ENCODE assay signal across 8 mouse cellular contexts in the genomic region with DNA sequence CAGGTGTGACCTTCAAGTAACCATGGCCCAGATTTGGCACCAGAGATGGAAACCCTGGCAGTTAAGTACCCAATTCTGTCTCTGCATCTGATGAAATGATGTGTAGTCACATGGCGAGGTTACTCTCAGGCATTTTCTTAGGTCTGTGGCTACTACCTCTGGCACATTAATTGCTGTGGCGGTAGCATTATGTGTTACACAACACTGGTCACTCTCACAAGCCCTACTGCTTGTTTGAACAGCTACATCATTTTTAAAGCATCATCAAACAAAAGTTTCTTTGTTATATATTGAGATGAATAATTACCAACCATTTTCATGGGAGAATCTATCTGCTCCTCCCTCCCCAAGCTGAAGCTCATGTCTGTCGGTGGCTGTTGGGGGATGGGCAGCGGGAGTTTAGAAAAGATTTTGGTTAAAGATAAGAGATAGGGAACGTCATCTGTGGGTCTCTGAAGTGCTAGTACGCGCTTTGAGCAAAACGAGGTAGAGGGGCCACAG. TPM values are rescaled to one million over a fixed set of nuclear protein-coding genes. Genes with fewer than 3 reads are reported as not detected.
A peak's percentile ranks its signal among the peaks of the same experiment; 100 is the strongest.
DNase-seq lines count a peak whose midpoint lies in the region; ATAC-seq and TF ChIP-seq lines count a peak whose summit lies in the region.

No protein-coding gene starts in this region.

- TF ChIP-seq POLR2A in cerebellum, adult 2 months (IDR thresholded peaks at IDR 0.05; ENCODE audit: borderline replicate concordance, insufficient read depth, low read length), result no peak
- no peak for TF ChIP-seq POLR2A in liver, adult 2 months (IDR thresholded peaks at IDR 0.05; ENCODE audit: extremely low read depth, insufficient read depth, low read length)

- H3K36me3 ChIP-seq in megakaryocyte, embryonic 14.5 days (replicated peaks; ENCODE audit: low read length), result peaks cover 6% of the 10 kb centered on the region
- no peaks in the 10 kb centered on the region for H3K36me3 ChIP-seq in liver, adult 2 months (ENCODE audit: control insufficient read depth, insufficient read depth, low read length)
- no peaks in the 10 kb centered on the region for H3K36me3 ChIP-seq in neural tube, embryonic 11.5 days (ENCODE audit: control insufficient read depth, insufficient read depth, low read length)

- peaks cover 49% of the 10 kb centered on the region for H3K4me1 ChIP-seq in megakaryocyte, embryonic 14.5 days
- peaks cover 14% of the 10 kb centered on the region for H3K4me1 ChIP-seq in cerebellum, adult 2 months (ENCODE audit: control insufficient read depth, insufficient read depth, low read length)
- H3K4me1 ChIP-seq in liver, adult 2 months (ENCODE audit: control insufficient read depth, insufficient read depth, low read length), result peaks cover 14% of the 10 kb centered on the region
- peaks cover 16% of the 10 kb centered on the region; the same call in 1 of the 2 replicates for H3K4me1 ChIP-seq in neural tube, embryonic 11.5 days (ENCODE audit: control insufficient read depth, insufficient read depth, low read length)

- no peak overlapping the region for H3K27ac ChIP-seq in cerebellum, adult 2 months (ENCODE audit: insufficient read depth, low read length)
- H3K27ac ChIP-seq in liver, adult 2 months (replicated peaks; ENCODE audit: insufficient read depth, low read depth, low read length), result no peak overlapping the region
- H3K27ac ChIP-seq in neural tube, embryonic 11.5 days (ENCODE audit: low read depth, low read length), result no peak overlapping the region

- no peaks in the 10 kb centered on the region for H3K27me3 ChIP-seq in megakaryocyte, embryonic 14.5 days (replicated peaks)
- no peaks in the 10 kb centered on the region for H3K27me3 ChIP-seq in cerebellum, adult 2 months (ENCODE audit: control insufficient read depth, insufficient read depth, low read length)
- H3K27me3 ChIP-seq in liver, adult 2 months (ENCODE audit: control insufficient read depth, insufficient read depth, low read length), result no peaks in the 10 kb centered on the region
- H3K27me3 ChIP-seq in neural tube, embryonic 11.5 days (ENCODE audit: control insufficient read depth, insufficient read depth, low read length), result no peaks in the 10 kb centered on the region

- 0 out of 2 replicates have a peak, but pooled peaks cover 3% of the 10 kb centered on the region for H3K79me2 ChIP-seq in liver, adult 2 months (ENCODE audit: control insufficient read depth, insufficient read depth, low read length)

- H3K4me2 ChIP-seq in neural tube, embryonic 11.5 days (ENCODE audit: low read depth), result peak overlapping the region; percentile 76

- TF ChIP-seq CTCF in cerebellum, adult 2 months (IDR thresholded peaks at IDR 0.05; ENCODE audit: borderline replicate concordance, insufficient read depth, low read depth, low read length), result no peak
- no peak for TF ChIP-seq CTCF in liver, adult 2 months (IDR thresholded peaks at IDR 0.05; ENCODE audit: low read depth, low read length)

- DNase-seq in cerebellum, adult 2 months, result peak; percentile 33 to 38
- DNase-seq in frontal cortex, postnatal 36 days (ENCODE audit: low spot score in 2 of 2), result peak; percentile 27 to 33
- peak; percentile 18 for DNase-seq in kidney, adult 9 months
- peak; percentile 44 for DNase-seq in liver, adult 2 months (ENCODE audit: extremely low read depth, low read depth, low spot score)
- DNase-seq in neural tube, embryonic 11.5 days (ENCODE audit: low spot score), result peak; percentile 17
- no peak for DNase-seq in ovary, adult 18-20 months (ENCODE audit: low spot score)

- H3K9ac ChIP-seq in liver, adult 2 months (ENCODE audit: low read depth, low read length), result no peak overlapping the region
- H3K9ac ChIP-seq in neural tube, embryonic 11.5 days (ENCODE audit: low read length), result peak overlapping the region; percentile 66

- WGBS in cerebellum, adult 2 months, result 8% methylated on average over 8 of the region's 8 CpGs
- WGBS in liver, adult 2 months, result 7% methylated on average over 8 of the region's 8 CpGs
- 18% methylated on average over 8 of the region's 8 CpGs for WGBS in neural tube, embryonic 11.5 days

- H3K4me3 ChIP-seq in megakaryocyte, embryonic 14.5 days (replicated peaks), result peak overlapping the region; percentile 98
- H3K4me3 ChIP-seq in cerebellum, adult 2 months (replicated peaks; ENCODE audit: insufficient read depth, low read depth, low read length), result peak overlapping the region; percentile 92
- H3K4me3 ChIP-seq in liver, adult 2 months (ENCODE audit: insufficient read depth, low read depth, low read length), result no peak overlapping the region
- H3K4me3 ChIP-seq in neural tube, embryonic 11.5 days (ENCODE audit: low read depth, low read length), result peak overlapping the region; percentile 68

- ATAC-seq in megakaryocyte, adult 5-6 weeks (ENCODE audit: poor library complexity, severe bottlenecking), result no peak
- ATAC-seq in neural tube, embryonic 11.5 days (ENCODE audit: insufficient read depth, low FRiP score, low TSS enrichment), result no peak

- no peaks in the 10 kb centered on the region for H3K9me3 ChIP-seq in megakaryocyte, embryonic 14.5 days
- H3K9me3 ChIP-seq in neural tube, embryonic 11.5 days (ENCODE audit: control insufficient read depth, low read length), result no peaks in the 10 kb centered on the region

RNA-seq across cellular contexts. Expression of a gene that starts 1.7 kb away (rescaled TPM):
- 3.7 TPM in 1 of 2 replicates, not detected in the other for polyA plus RNA-seq in megakaryocyte, embryonic 14.5 days (2012; ENCODE audit: insufficient read depth, low replicate concordance)
- 13.8 and 15.5 TPM in 2 replicates for total RNA-seq in megakaryocyte, adult 5-6 weeks (2015)
- 17.2 and 21.6 TPM in 2 replicates for total RNA-seq in megakaryocyte, adult 5-6 weeks (2017)
- 39.4 and 41.2 TPM in 2 replicates for polyA plus RNA-seq in cerebellum, adult 2 months (2012; rRNA removed)
- total RNA-seq in liver, adult 2 months (2014; rRNA removed), result 6.5 and 7.9 TPM in 2 replicates
- 2.6 and 3.4 TPM in 2 replicates for polyA plus RNA-seq in liver, adult 2 months (2012; rRNA removed)
- polyA plus RNA-seq in neural tube, embryonic 11.5 days (2014; fragmentation: Nextera tagmentation; extraction: Ambion mirVana), result 23.1 and 29.1 TPM in 2 replicates

RNA-seq across cellular contexts. Expression of a gene that starts 2.7 kb away (rescaled TPM):
- 1.5 and 10.3 TPM in 2 replicates for polyA plus RNA-seq in megakaryocyte, embryonic 14.5 days (2012; ENCODE audit: insufficient read depth, low replicate concordance)
- total RNA-seq in megakaryocyte, adult 5-6 weeks (2015), result 26.5 and 30.0 TPM in 2 replicates
- 20.0 and 24.5 TPM in 2 replicates for total RNA-seq in megakaryocyte, adult 5-6 weeks (2017)
- polyA plus RNA-seq in cerebellum, adult 2 months (2012; rRNA removed), result 35.3 and 36.9 TPM in 2 replicates
- 7.5 and 8.5 TPM in 2 replicates for total RNA-seq in liver, adult 2 months (2014; rRNA removed)
- 2.4 and 2.5 TPM in 2 replicates for polyA plus RNA-seq in liver, adult 2 months (2012; rRNA removed)
- polyA plus RNA-seq in neural tube, embryonic 11.5 days (2014; fragmentation: Nextera tagmentation; extraction: Ambion mirVana), result 291 and 303 TPM in 2 replicates
